ENCODE assay signal across 9 mouse cellular contexts in the genomic region with DNA sequence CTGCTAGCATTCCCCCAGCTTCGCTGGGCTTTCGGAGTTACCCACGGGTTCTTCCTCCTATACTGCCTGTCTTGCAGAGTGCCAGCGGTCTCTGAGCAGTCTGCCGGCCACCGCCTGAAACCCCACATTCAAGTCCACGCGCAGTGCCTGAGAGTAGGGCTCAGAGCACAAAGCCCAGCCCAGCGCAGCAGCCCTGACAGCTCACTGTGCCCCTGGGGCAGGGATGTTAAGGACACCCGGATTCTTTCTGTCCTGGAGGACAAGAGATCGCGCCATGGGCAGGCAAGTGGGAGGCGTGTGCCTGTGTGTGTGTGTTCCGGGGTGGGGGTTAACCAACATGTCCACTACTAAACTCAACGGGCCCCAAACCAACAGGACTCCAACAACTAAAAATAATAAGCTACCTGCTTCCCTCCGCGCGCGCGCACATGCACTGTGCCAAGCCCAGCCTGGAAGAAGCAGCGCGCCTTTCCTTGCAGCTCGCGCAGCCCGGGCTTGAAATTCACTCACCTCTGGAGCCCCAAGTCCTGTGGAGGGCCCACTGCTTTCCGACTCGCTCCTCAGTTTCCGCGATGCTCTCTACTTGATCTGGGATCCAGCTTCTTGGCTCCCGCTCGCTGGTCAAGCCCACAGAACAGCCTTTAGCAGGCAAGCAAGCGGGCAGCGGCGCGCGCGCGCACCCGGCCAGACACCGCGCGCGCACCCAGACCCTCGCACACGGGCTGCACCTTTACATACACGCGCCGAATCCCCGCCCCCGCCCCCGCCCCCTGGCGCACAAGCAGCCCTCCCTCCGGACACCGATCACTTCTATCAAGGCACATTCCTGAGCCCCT. TPM values are rescaled to one million over a fixed set of nuclear protein-coding genes. Genes with fewer than 3 reads are reported as not detected.
DNase-seq lines count a peak whose midpoint lies in the region; TF ChIP-seq lines count a peak whose summit lies in the region.
"Had no signal": no experiment of that assay in that cellular context is flagged by ENCODE, and none has a peak within 500 bp of the region (broad histone marks: within the 10 kb centered on the region; RNA-seq: fewer than 3 reads in every experiment).

A gene (minus strand): TSS at position 707 of the 836 bp plus-strand sequence.

- no peaks in the 10 kb centered on the region for H3K4me1 ChIP-seq in ES-Bruce4 (ENCODE audit: control insufficient read depth, insufficient read depth, low read length)
- H3K4me1 ChIP-seq in midbrain, embryonic 10.5 days = no peaks in the 10 kb centered on the region

- no peaks in the 10 kb centered on the region for H3K27me3 ChIP-seq in ES-Bruce4 (ENCODE audit: control insufficient read depth, insufficient read depth, low read length, poor library complexity, severe bottlenecking)
- H3K27me3 ChIP-seq in midbrain, embryonic 10.5 days (ENCODE audit: low read depth, poor library complexity, severe bottlenecking) = no peaks in the 10 kb centered on the region

- H3K4me3 ChIP-seq in ES-Bruce4 (ENCODE audit: low read depth, low read length) = peak within 1 kb of the TSS; percentile 60
- H3K4me3 ChIP-seq in layer of hippocampus, adult 2 months = peak within 1 kb of the TSS; percentile 60
- peak within 1 kb of the TSS; percentile 59 for H3K4me3 ChIP-seq in midbrain, embryonic 10.5 days
- H3K4me3 ChIP-seq: myocyte had no signal

- TF ChIP-seq EP300 in ES-Bruce4 (IDR thresholded peaks at IDR 0.05; ENCODE audit: insufficient read depth, low read depth, low read length) = no peak

- peak; percentile 44 to 69 for DNase-seq in cerebellum, adult 18-20 months
- DNase-seq in forelimb bud, embryonic 11.5 days (ENCODE audit: low read depth, low spot score) = peak; percentile 17
- peak in 1 of 2 experiments; percentile 13 for DNase-seq in layer of hippocampus, adult 2 months (ENCODE audit: low spot score in 2 of 2)
- peak; percentile 55 for DNase-seq in midbrain, embryonic 10.5 days (ENCODE audit: low spot score)
- no peak for DNase-seq in adrenal gland, postnatal 36 days
- DNase-seq in B cell, adult 2 months = no peak
- DNase-seq in lung, postnatal 10 days = no peak

- no peaks in the 10 kb centered on the region for H3K9me3 ChIP-seq in ES-Bruce4 (replicated peaks; ENCODE audit: control insufficient read depth, insufficient read depth, low read length, poor library complexity, severe bottlenecking)
- no peaks in the 10 kb centered on the region for H3K9me3 ChIP-seq in midbrain, embryonic 10.5 days (replicated peaks)

- no peaks in the 10 kb centered on the region for H3K36me3 ChIP-seq in ES-Bruce4 (ENCODE audit: control insufficient read depth, insufficient read depth, low read length, poor library complexity, severe bottlenecking)
- H3K36me3 ChIP-seq in midbrain, embryonic 10.5 days = no peaks in the 10 kb centered on the region

- H3K9ac ChIP-seq in ES-Bruce4 (ENCODE audit: low read depth, poor library complexity, severe bottlenecking) = 0 out of 2 replicates have a peak within 1 kb of the TSS, but pooled peaks have one; percentile 41

- H3K27ac ChIP-seq in ES-Bruce4 (ENCODE audit: insufficient read depth, low read length) = no peak within 1 kb of the TSS
- peak within 1 kb of the TSS; percentile 80 for H3K27ac ChIP-seq in layer of hippocampus, adult 2 months
- H3K27ac ChIP-seq in midbrain, embryonic 10.5 days (replicated peaks) = peak within 1 kb of the TSS; percentile 72

- TF ChIP-seq CTCF in ES-Bruce4 (IDR thresholded peaks at IDR 0.05; ENCODE audit: low read depth, low read length) = no peak
- TF ChIP-seq CTCF in layer of hippocampus, adult 2 months (conservative IDR thresholded peaks at IDR 0.05) = no peak

- no peak for TF ChIP-seq POLR2A in ES-Bruce4 (IDR thresholded peaks at IDR 0.05; ENCODE audit: insufficient read depth, low read length)

- 11% methylated on average over 54 of the region's 54 CpGs for WGBS in midbrain, embryonic 10.5 days

RNA-seq across cellular contexts. Expression of the gene that starts here (rescaled TPM):
- 0.40 and 0.73 TPM in 2 replicates for polyA plus RNA-seq in ES-Bruce4 (2011; ENCODE audit: insufficient read depth, insufficient read length, low read depth, missing spikeins)
- 10 to 100 TPM; 43.7 to 44.6 TPM for total RNA-seq in layer of hippocampus, adult 2 months (2021)
- 2.4 and 3.1 TPM in 2 replicates for polyA plus RNA-seq in midbrain, embryonic 10.5 days (2016; fragmentation: Nextera tagmentation; extraction: Ambion mirVana)
- total RNA-seq in adrenal gland, postnatal 36 days (2021) = under 1 TPM; 0.07 to 0.10 TPM
- polyA plus RNA-seq: myocyte had no signal

Comparison
In these comparisons a context has a peak if more than half of its experiments do, and no peak if none do; other contexts are left out.
1. RNA of the gene that starts here (total RNA-seq): 43.7 to 44.6 TPM in layer of hippocampus, adult 2 months; 0.07 to 0.10 TPM in adrenal gland, postnatal 36 days; every median in the first group is over 10 times any median in the second.
2. DNase-seq: peak in cerebellum, adult 18-20 months (2 of 2), forelimb bud, embryonic 11.5 days (single experiment) and midbrain, embryonic 10.5 days (single experiment); none in adrenal gland, postnatal 36 days (0 of 2), B cell, adult 2 months (0 of 2) and lung, postnatal 10 days (single experiment).
3. Peak in every context shown above with its lines, with median percentiles within 50 percentile points of each other: H3K4me3 ChIP-seq.